Mouse (Mus musculus) kidney, postnatal 25 days (tissue): ENCODE measurements at regions not wholly inside any gene's neighbourhood (a gene's known extent, or its start where the extent isn't known, plus 50 kb on each side); places are given as distances from the start of the nearest gene placed in this dataset.
A peak's percentile ranks its signal among the peaks of the same experiment; 100 is the strongest.

ENCODE experiments used
- DNase-seq, 2 experiments: peaks; one replicate each; pipeline ENCODE4 v3.0.0; 2021; ENCODE audit warnings: mixed read lengths in 2 of 2

DNA sequence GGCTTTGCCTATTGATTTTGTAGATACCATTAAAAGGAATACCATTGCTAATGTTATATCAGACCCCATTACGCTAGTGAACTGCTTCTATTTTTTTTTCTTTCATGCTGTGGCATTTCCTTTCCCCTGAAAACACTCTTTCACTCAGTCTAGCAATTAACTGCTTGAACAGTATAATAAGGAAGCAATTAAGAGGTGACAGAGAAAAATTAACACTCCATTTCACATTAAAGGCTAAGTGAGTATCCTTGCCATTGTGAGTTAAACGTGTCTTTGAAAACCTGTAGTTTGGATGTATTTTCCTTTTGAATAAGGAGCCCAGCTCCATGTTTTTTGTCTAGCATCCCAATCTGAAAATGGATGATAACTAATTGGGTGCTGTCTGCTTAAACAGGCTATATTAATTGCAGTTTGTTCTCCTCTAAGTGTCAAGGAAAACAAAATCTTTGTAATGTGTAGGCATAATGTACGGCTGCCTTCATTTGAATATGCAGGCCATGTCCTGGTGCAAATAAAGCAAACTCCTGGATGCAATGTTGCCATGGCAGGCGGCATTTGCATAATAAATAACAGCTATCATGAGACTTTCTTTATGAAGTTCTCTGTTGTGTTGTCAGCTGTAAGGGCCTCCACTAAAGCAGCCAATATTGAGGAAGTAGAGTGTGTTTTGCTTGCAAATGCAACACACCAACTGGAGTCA lies 423.3 kb downstream of the Zic3 start:
- DNase-seq, result no peak

DNA sequence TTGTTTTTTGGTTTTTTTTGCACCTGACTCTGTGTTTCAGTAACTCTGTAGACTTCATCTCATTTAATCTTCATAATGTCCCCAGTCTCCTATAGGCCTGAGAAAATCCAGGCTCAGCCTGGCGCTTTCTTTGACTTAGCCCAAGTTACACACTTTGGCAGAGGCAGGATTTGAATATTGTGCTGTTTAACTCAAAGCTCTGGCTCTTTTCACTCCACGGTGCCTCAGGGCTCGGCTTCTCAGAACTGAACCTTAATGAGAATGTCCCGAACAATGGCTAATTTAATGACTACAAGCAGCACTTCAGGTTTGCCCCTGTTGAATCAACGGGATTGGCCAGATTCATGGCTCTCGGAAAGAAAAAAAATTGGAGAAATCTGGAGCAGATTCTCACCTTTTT lies 425.1 kb downstream of the Zic3 start:
- DNase-seq, result no peak

DNA sequence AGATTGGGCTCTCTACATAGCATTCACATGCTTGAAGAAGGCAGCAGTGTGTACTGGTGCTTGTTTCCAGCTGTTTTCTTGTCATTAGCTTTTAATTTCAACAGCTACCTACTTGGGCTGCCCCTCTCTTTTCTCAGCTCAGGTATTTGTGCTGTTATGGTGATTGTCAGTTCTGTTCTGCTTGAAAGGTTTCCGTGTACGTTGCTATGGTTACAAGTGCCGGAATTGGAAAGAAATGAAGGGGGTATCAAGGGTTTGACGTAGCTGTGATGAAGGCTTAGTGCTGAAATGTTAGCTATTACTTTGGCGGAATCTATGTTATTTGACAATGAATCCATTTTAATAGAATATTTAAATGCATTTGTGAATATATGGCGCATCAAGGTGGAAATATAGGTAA lies 439.5 kb upstream of the 4930550L24Rik start:
- no peak for DNase-seq

DNA sequence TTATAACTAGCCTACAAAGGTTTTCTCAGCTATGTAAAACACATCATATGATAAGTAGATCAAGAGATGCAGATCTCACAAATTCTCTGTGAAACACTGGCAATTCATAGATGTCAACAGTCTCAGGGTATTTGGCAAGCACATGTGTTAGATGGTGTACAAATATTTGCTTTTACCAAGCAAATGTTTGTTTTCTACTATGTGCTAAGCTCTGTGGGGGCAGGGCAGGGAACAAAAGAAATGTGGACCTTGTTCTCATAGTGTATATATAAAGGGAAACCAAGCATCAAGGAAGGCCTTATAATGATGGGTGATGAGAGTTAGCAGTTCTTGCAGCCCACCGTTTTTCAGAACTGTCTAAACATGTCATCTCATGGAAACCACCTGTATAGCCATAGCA lies 438.2 kb upstream of the 4930550L24Rik start:
- DNase-seq, result no peak

DNA sequence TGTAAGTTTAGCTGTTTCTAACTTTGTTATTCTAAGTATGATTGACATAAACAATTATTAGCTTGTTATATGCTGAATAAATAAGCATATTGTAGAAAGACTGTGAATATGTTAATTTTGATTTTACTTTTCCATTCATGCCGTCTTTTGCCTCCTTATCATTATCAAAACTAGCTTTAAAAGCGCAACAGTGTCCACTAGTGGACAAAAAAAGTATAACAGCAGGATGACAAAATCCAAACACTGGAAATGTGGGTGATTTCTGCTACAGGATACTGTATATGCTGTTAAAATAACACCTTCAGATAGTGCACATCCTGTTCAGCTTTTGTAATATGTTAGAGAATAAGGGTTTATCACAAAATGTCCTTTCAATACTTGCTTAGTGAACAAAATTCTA lies 418.3 kb upstream of the 4930550L24Rik start:
- peak in 1 of 2 experiments; percentile 3 for DNase-seq

DNA sequence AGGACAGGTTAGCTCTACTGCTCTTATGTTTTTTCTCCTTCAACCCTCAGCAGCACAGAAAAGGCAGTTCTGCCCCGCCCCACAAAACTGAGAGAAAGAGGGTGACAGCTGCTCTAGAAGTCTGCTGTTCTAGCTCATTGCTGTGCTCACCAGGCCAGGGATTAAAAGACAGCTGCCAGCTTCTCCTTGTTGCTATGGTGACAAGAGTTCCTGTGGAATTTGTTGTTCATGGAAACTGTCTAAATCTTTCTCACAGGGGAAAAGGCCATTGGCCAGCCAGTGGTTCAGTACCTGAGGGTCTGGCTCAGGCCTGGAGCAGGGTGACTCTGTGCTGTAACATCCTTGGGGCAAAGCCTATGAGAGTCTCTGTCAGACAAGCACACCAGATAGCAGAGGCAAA lies 405.6 kb upstream of the 4930550L24Rik start:
- DNase-seq, result no peak

DNA sequence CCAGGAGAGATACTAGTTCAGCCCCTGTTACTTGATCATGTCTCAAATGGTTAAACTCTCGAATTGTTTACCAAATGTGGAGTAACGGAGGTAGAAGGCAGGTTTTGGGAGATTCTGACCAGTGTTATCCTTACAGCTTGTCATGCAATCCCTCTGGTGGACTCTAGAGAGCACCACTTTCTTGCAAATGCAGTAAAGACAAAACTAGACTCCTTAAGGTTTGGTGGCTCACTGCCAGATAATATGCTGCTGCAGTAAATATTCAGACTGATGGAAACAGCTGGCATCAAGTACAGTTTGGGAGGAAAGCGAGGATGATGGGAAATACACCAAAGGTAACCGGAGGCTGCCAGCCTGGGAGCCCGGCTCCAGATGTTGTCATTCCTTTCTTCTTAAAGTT lies 394.2 kb upstream of the 4930550L24Rik start:
- DNase-seq, result no peak
